Mouse (Mus musculus) heart, postnatal 36 days (tissue): ENCODE data around the gene Adamts4. TPM values are rescaled to one million over a fixed set of nuclear protein-coding genes. Genes with fewer than 3 reads are reported as not detected.

Experiments
- DNase-seq, 2 experiments: peaks; one replicate each; pipeline ENCODE4 v3.0.0; 2021 to 2022
- intact Hi-C: fragments of 180-260 bp; cut with DNase I; formaldehyde crosslinking; loops from one replicate; pipeline ENCODE4 v1.15.1; 2025
- total RNA-seq, 2 experiments: library from RNA; stranded (reverse); gene quantifications; 2 replicates each; pipeline ENCODE4 v1.2.3; 2021

Gene Adamts4
- total RNA-seq, 2 experiments from 2014 or later: 0.50 to 0.92 TPM

GRCm38 (mm10) chr1:171275144-171275734 lies 25.0 kb downstream of the Adamts4 start:
- DNase-seq: no peak
- intact Hi-C loops: no loop called here

GRCm38 (mm10) chr1:171276110-171276748 lies 26.0 kb downstream of the Adamts4 start:
- no peak for DNase-seq
- intact Hi-C loops: no loop called here

GRCm38 (mm10) chr1:171277736-171278135 lies 27.5 kb downstream of the Adamts4 start:
- DNase-seq: no peak
- intact Hi-C loops: no loop called here

GRCm38 (mm10) chr1:171278436-171278835 lies 28.2 kb downstream of the Adamts4 start:
- intact Hi-C loops: no loop called here
- no peak for DNase-seq

- intact Hi-C loops: no loop called here
- peak in 1 of 2 experiments; percentile 0 for DNase-seq
These were observed 28.9 kb downstream of the Adamts4 start for GRCm38 (mm10) chr1:171279012-171279705.

- DNase-seq: no peak
- intact Hi-C loops: loop anchor here (5.0 kb wide), 1 partner anchor 162 kb away; no protein-coding TSS in a partner anchor
These were observed 29.5 kb downstream of the Adamts4 start for GRCm38 (mm10) chr1:171279721-171280120.

- peak in 1 of 2 experiments; percentile 7 for DNase-seq
- intact Hi-C loops: loop anchor here (5.0 kb wide), 1 partner anchor 163 kb away; no protein-coding TSS in a partner anchor
These were observed 30.2 kb downstream of the Adamts4 start for GRCm38 (mm10) chr1:171280250-171280915.

- intact Hi-C loops: loop anchor here (5.0 kb wide), 1 partner anchor 164 kb away; no protein-coding TSS in a partner anchor
These were observed 30.8 kb downstream of the Adamts4 start, which contains the start of gene Ppox for GRCm38 (mm10) chr1:171280916-171281527. Ppox (minus strand) TSS chr1:171281186.

GRCm38 (mm10) chr1:171281528-171281923 lies 31.3 kb downstream of the Adamts4 start:
- DNase-seq: peak in 1 of 2 experiments; percentile 89
- intact Hi-C loops: loop anchor here (5.0 kb wide), 1 partner anchor 164 kb away; no protein-coding TSS in a partner anchor

More at GRCm38 (mm10) chr1:171280916-171281527, 30.8 kb downstream of the Adamts4 start, which contains the start of gene Ppox:
- peak; percentile 84 to 93 for DNase-seq

GRCm38 (mm10) chr1:171282086-171282805 lies 32.0 kb downstream of the Adamts4 start:
- peak in 1 of 2 experiments; percentile 8 for DNase-seq
- intact Hi-C loops: loop anchor here (5.0 kb wide), 1 partner anchor 165 kb away; no protein-coding TSS in a partner anchor

- intact Hi-C loops: loop anchor here (5.0 kb wide), 1 partner anchor 166 kb away; no protein-coding TSS in a partner anchor
- DNase-seq: peak in 1 of 2 experiments; percentile 2
These were observed 33.3 kb downstream of the Adamts4 start for GRCm38 (mm10) chr1:171283188-171284160.

- DNase-seq: peak in 1 of 2 experiments; percentile 2
- intact Hi-C loops: loop anchor here (5.0 kb wide), 1 partner anchor 167 kb away; no protein-coding TSS in a partner anchor
These were observed 34.3 kb downstream of the Adamts4 start for GRCm38 (mm10) chr1:171284491-171284890.

GRCm38 (mm10) chr1:171285096-171285892 lies 35.1 kb downstream of the Adamts4 start:
- DNase-seq: no peak
- intact Hi-C loops: no loop called here

GRCm38 (mm10) chr1:171286517-171286916 lies 36.3 kb downstream of the Adamts4 start:
- intact Hi-C loops: loop anchor here (2.0 kb wide), 1 partner anchor 64 kb away; the partner anchor contains the start of gene Tomm40l
- no peak for DNase-seq

- DNase-seq: peak; percentile 91
- intact Hi-C loops: loop anchor here (2.0 kb wide), 1 partner anchor 65 kb away; the partner anchor contains the start of gene Tomm40l
These were observed 37.2 kb downstream of the Adamts4 start, which contains the start of gene Usp21 for GRCm38 (mm10) chr1:171287136-171288081. Usp21 (minus strand) TSS chr1:171287991.

GRCm38 (mm10) chr1:171288328-171288727 lies 38.1 kb downstream of the Adamts4 start:
- intact Hi-C loops: no loop called here
- DNase-seq: no peak
